Mouse (Mus musculus): ENCODE measurements around the gene Cryzl2.

The Cryzl2 gene

GRCm38 (mm10) chr1:157443026-157443722 lies 15.2 kb upstream of the Cryzl2 start:
- no peak for DNase-seq (ENCODE audit: low read depth, low spot score)

GRCm38 (mm10) chr1:157443723-157444561 lies 14.4 kb upstream of the Cryzl2 start:
- no peak for DNase-seq (ENCODE audit: low read depth, low spot score)

DNA sequence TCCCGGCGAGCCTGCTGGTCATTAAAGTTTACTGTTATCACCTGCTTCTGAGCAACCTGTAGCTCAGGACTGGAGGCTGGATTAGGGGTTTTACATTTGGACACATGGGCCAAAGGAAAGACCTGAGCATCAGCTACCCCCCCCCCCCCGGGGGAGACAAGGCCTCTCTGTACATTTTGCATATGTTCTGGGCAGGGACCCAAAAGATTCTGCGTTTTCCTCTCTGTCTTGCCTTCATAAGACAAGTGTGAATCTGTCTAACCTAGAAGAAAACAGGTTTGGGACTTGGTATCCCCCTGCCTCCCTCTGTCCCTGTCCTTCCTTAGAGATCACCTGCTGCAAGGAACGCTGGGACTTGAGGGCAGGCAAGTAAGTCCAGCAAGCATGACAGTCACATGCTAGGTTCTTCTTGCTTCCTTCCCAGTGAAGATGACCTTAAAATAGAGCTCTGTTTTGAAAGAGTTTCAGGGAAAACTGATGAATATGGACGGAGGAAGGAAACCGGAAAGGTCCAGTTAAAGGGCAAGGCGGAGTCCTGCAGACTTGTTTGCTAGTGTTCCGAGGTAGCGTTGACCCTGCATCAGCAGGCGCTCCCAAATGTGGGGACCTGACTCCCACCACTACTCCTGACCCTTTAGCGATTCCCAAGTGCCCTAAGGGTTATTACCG lies 13.6 kb upstream of the Cryzl2 start:
- no peak for DNase-seq (ENCODE audit: low read depth, low spot score)

DNA sequence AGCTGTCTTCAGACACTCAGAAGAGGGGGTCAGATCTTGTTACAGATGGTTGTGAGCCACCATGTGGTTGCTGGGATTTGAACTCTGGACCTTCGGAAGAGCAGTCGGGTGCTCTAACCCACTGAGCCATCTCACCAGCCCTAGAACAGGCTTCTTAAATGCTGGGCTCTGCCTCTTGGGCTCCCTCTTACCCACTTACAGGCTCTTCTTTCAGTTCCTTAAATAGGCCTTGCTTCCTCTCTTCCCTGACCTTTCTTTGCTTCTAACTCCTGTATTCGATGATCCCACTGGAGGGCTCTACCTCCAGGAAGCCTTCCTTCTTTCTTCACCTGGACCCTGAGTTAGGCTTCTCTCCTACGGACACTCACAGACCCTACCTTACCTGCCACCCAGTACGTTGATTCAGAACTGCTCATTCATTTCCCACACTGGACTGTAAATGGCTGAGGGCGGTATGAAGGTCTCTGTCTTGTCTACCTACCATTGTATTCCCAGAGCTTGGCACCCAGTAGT lies 12.9 kb upstream of the Cryzl2 start:
- no peak for DNase-seq (ENCODE audit: low read depth, low spot score)

- DNase-seq (ENCODE audit: low read depth, low spot score), result no peak
These were observed 12.1 kb upstream of the Cryzl2 start for GRCm38 (mm10) chr1:157446325-157446724.

DNA sequence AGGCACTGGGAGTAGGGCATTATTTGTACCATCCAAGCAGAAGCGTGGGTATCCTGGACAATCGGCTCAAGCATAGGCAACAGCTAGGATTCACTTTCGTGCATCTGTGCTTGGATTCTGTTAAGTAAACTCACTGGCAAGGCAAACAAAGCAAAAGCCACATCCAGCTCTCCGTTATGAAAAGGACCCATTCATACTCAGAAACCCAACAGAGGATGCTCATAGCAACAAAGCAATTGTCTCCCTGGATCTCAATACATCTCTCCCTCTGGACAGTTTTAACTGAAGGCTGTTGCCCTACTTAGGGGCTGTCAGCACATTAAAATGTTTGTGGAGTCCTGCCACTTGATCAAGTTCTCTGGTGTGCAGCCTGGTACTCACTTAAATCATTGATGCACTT lies 11.2 kb upstream of the Cryzl2 start:
- DNase-seq (ENCODE audit: low read depth, low spot score), result no peak

DNA sequence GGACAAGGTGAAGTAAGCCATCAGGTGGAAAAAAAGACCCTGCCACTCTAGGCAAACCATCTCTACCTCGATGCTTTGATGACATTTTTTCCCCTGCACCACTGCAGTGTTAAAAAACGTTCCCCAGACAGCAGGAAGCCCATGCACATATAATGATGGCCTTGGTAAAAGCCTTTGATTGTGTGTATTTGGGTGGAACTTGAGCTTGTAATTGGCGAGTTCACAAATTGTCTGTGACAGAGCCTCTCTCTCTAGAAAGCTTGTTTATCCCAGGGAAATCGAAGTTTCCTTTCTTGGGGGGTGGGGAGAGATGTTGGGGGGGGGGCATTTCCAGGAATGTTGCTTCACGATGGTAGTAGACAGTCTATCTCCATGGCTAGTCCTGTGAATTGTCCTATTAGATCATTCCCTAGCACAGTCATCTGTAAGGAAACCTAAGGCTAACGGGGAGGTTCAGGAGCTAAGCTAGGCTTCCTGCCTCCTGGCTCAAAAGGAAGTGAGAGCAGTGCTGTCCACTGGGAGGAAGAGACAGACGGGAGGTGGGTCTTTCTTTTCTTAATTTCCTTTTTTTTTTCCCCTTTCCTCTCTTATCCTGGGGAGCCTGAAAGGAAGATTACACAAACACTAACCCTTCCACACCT lies 10.1 kb upstream of the Cryzl2 start:
- DNase-seq (ENCODE audit: low read depth, low spot score), result no peak

- no peak for DNase-seq (ENCODE audit: low read depth, low spot score)
These were observed 9.6 kb upstream of the Cryzl2 start for GRCm38 (mm10) chr1:157448805-157449188.

GRCm38 (mm10) chr1:157449532-157449931 lies 8.8 kb upstream of the Cryzl2 start:
- DNase-seq (ENCODE audit: low read depth, low spot score), result no peak

- DNase-seq (ENCODE audit: low read depth, low spot score), result no peak
These were observed 8.3 kb upstream of the Cryzl2 start for GRCm38 (mm10) chr1:157449981-157450636.

- DNase-seq (ENCODE audit: low read depth, low spot score), result no peak
These were observed 6.1 kb upstream of the Cryzl2 start for GRCm38 (mm10) chr1:157452284-157452683.

DNA sequence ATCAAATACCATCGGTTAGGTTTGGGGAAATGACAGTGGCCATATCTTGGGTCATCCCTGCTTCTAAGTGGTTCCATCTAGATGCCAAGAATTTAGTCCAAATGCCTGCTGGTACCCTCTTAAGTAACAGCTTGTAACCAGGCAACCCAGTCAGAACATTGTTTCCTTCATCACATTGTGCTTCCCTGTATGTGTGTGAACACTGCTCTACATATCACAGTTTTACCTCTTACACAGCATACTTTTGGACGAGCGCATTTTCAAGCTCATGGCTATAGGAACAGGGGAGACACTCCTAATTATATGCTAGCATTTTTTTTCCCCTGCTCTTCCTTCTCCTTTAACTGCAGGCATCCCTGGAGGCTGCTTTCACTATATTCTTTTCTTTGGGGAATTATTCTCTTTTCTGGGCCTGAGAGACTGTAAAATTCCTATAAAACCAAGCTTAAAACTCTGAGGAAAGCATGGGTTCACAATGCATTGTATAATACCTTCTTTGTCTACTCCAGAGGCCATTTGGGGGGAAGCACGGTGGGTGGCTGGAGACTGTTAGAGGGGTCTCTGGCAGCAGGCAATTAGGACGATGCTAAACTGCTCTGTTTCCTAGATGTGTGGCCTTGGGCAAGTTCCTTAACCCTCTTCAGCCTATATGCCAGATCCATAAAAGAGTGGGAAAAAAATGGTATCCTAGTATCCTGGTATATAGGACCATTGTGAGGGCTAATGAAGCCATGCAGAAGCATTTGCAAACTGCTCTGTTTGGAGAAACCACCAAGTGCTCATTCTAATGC lies 5.4 kb upstream of the Cryzl2 start:
- no peak for DNase-seq (ENCODE audit: low read depth, low spot score)

DNA sequence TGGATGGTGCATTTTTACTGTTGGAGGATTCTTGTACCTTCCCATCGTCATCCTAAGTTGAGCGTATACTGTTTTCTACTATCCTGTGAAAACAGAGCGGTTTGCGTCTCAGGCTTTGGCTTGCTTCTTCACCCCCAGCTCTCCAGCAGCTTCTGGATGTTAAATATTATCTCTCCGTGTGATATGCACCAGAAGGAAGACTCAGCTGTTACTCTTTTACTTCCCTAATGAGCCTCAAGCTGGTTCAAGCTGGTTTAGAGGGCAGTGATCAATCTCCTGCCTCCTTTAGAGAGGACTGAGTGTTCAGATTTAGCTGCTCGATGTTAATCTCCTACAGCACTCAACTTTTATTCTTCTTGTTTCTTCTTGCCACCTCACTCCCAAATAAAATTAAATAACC lies 3.5 kb upstream of the Cryzl2 start:
- DNase-seq (ENCODE audit: low read depth, low spot score), result no peak

GRCm38 (mm10) chr1:157457789-157458188 lies 588 bp upstream of the Cryzl2 start:
- DNase-seq (ENCODE audit: low read depth, low spot score), result no peak

- DNase-seq (ENCODE audit: low read depth, low spot score), result no peak
These were observed 1.5 kb downstream of the Cryzl2 start for GRCm38 (mm10) chr1:157459904-157460303.

GRCm38 (mm10) chr1:157461276-157461675 lies 2.9 kb downstream of the Cryzl2 start:
- no peak for DNase-seq (ENCODE audit: low read depth, low spot score)

DNA sequence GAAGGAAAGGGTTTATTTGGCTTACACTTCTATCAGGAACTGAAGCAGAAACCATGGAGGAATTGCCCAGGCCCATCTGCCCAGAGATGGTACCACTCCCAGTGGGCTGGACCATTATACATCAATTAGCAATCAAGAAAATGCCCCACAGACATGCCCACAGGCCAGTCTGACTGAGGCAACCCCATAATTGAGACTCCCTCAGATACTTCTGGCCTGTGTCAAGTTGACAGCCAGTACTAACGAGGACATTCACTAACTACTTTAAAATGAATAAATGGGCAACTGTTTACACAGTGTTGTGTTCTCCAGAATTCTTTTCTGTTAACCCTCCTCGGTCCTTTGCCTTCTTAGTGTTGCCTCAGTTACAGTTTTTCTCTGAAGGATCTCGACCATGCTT lies 4.0 kb downstream of the Cryzl2 start:
- no peak for DNase-seq (ENCODE audit: low read depth, low spot score)

GRCm38 (mm10) chr1:157465194-157465593 lies 6.8 kb downstream of the Cryzl2 start:
- DNase-seq (ENCODE audit: low read depth, low spot score), result no peak

GRCm38 (mm10) chr1:157467866-157468265 lies 9.5 kb downstream of the Cryzl2 start:
- no peak for DNase-seq (ENCODE audit: low read depth, low spot score)

DNA sequence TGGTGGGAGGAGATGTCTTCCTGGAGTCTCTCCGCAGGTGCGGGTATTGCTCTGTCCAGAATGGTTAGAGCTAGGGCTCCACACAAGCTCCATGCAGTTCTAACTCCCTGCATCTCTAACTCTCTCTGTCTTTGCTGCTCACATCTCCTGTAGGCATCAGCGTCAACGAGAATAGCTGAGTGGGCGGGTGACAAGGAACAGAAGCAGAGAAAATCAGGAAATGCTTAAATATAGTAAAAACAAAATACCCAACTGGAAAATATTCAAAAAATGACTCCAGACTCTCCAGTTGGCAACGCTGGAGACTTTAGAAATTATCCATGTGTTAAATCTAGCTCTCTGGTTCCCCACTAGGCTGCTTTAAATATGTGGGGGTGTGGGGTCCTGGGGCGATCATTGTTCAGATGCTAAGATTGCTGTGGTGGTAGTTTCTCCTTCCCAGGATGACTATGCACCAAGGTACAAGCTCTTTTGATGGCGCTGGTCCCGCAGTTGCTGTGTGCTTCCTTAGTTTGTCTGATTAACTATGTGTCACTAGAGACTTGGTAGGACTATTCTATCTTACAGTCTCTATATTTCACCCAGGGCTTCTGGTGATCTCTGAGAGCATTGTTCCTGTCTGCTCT lies 12.5 kb downstream of the Cryzl2 start:
- no peak for DNase-seq (ENCODE audit: low read depth, low spot score)
